Mouse (Mus musculus) hindbrain, postnatal 0 days (tissue): ENCODE data around the gene Hspa1b. TPM values are rescaled to one million over a fixed set of nuclear protein-coding genes. Genes with fewer than 3 reads are reported as not detected.
"Not testable (repeated sequence)": the region's sequence is repeated elsewhere in the genome, so short reads cannot be mapped to it uniquely, and the experiment has no call there.

Source experiments
- ATAC-seq: fragments of 200-750 bp; cut with Nextera tagmentation; 2 replicates; pipeline ENCODE4 v1.8.0; 2017; ENCODE audit warnings: mild to moderate bottlenecking, moderate TSS enrichment, moderate library complexity
- DNase-seq: peaks from one replicate; pipeline ENCODE4 v3.0.0-alpha.2; 2015; ENCODE audit warnings: low spot score
- H3K27ac ChIP-seq: fragments of 300-500 bp; sonication (generic); 2 replicates; pipeline ENCODE4 v1.5.1; 2014; ENCODE audit warnings: mild to moderate bottlenecking
- H3K27me3 ChIP-seq: fragments of 300-500 bp; sonication (generic); 2 replicates; pipeline ENCODE4 v1.6.1; 2014; ENCODE audit warnings: low read length, mixed read lengths; ENCODE audit not compliant: insufficient read depth
- H3K36me3 ChIP-seq: fragments of 300-500 bp; sonication (generic); 2 replicates; pipeline ENCODE4 v1.6.1; 2014; ENCODE audit warnings: low read length, mixed read lengths; ENCODE audit not compliant: insufficient read depth
- H3K4me1 ChIP-seq: fragments of 300-500 bp; sonication (generic); 2 replicates; pipeline ENCODE4 v1.6.1; 2014; ENCODE audit warnings: antibody characterized with exemption, low read length, mixed read lengths; ENCODE audit not compliant: insufficient read depth
- H3K4me2 ChIP-seq: fragments of 300-500 bp; sonication (generic); 2 replicates; pipeline ENCODE4 v1.6.1; 2014; ENCODE audit warnings: low read depth, mild to moderate bottlenecking, low read length, moderate library complexity, mixed read lengths
- H3K4me3 ChIP-seq: fragments of 300-500 bp; sonication (generic); 2 replicates; pipeline ENCODE4 v1.5.1; 2014; ENCODE audit warnings: low read length
- H3K9ac ChIP-seq: fragments of 300-500 bp; sonication (generic); replicated peaks from 2 replicates; pipeline ENCODE4 v1.6.1; 2014; ENCODE audit warnings: mild to moderate bottlenecking, low read length, moderate library complexity, mixed read lengths
- H3K9me3 ChIP-seq: fragments of 300-500 bp; sonication (generic); 2 replicates; pipeline ENCODE4 v1.6.1; 2016; ENCODE audit warnings: low read length, mixed read lengths
- CTCF ChIP-seq: IDR thresholded peaks from 2 replicates; pipeline ENCODE4 v1.5.1; 2016; ENCODE audit warnings: antibody characterized with exemption, control low read depth, low read depth
- WGBS: fragments of 180-500 bp; shearing (Covaris S2); extraction: QIAGEN DNeasy Blood & Tissue Kit; methylation state at CpG from one replicate; pipeline ENCODE4 v1.1.7; 2014; 5-methylcytosine and 5-hydroxymethylcytosine counted together
- polyA plus RNA-seq: library from polyadenylated mRNA; unstranded; fragments of >200 nt; fragmentation: Nextera tagmentation; extraction: Ambion mirVana; gene quantifications from 2 replicates; pipeline ENCODE4 v1.2.1, GENCODE M21; 2015
- total RNA-seq: library from RNA; depleted of rRNA; stranded (reverse); fragments of >200 nt; gene quantifications from 2 replicates; pipeline ENCODE4 v1.2.3, GENCODE M21; 2014

The Hspa1b gene
- total and polyA plus RNA-seq, 2 experiments from 2014 or later: 0.51 to 15.2 TPM

DNA sequence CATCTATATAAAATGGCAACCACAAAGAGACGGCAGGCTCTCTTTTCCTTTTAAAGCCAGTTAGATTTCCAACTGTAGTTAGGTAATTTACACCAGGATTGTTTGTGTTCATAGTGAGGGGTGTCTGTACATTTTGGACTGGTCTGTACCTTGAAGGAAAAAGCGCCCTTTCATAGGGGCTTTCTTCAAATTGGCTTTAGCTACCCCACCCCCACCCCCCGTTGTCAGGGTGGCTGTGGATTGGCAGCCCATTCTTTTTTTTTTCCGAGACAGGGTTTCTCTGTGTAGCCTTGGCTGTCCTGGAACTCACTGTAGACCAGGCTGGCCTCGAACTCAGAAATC lies 38.1 kb upstream of the Hspa1b start:
- 78% methylated on average over 5 of the region's 5 CpGs for WGBS
- H3K36me3 ChIP-seq: no peaks in the 10 kb centered on the region
- H3K4me3 ChIP-seq: no peak overlapping the region
- no peak overlapping the region for H3K27ac ChIP-seq
- H3K27me3 ChIP-seq: no peaks in the 10 kb centered on the region
- H3K9me3 ChIP-seq: no peaks in the 10 kb centered on the region
- no peak for ATAC-seq
- H3K4me2 ChIP-seq: no peak overlapping the region
- TF ChIP-seq CTCF: no peak
- H3K4me1 ChIP-seq: no peaks in the 10 kb centered on the region
- no peak for DNase-seq
- H3K9ac ChIP-seq: no peak overlapping the region

DNA sequence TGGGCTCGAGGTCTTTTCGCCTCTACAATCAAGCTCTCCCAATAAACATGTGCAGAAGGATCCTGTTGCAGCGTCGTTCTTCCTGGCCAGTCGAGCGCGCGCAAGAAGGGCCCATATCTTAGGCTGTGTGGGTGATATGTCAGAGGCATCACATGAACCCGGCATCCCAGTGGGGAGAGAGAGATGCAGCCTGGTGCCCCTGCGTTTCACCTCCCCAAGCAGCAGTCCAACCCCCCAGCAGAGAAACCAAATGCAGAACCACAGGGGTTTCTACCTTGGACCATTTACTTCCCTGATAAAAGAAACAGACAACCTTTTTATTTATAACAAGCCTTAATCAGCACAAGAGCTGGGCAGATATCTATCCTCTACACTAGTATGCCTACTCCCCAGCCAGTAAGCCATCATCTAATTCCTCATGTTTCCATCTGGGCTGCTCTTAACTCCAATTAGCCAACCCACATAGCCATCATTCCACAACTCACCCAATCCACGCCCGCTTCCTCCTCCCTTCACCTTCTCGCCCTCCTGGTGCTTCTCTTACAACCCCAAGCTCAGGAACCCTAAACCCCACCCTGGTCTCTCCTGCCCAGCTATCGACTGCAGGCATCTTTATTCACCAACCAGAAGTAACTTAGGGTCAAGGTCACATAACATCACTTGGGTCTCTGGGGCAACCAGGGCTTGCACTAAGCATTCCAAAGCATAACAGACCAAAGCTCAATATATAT lies 37.5 kb upstream of the Hspa1b start:
- Histone ChIP-seq H3K4me1 (no peaks in the 10 kb centered on the region), H3K27me3 (no peaks in the 10 kb centered on the region), H3K36me3 (no peaks in the 10 kb centered on the region), H3K4me2 (no peak overlapping the region), H3K9ac (no peak overlapping the region), H3K27ac (no peak overlapping the region), H3K4me3 (no peak overlapping the region), H3K9me3 (no peaks in the 10 kb centered on the region)
- 83% methylated on average over 12 of the region's 14 CpGs for WGBS
- TF ChIP-seq CTCF: no peak
- ATAC-seq (no peak), DNase-seq (no peak)

DNA sequence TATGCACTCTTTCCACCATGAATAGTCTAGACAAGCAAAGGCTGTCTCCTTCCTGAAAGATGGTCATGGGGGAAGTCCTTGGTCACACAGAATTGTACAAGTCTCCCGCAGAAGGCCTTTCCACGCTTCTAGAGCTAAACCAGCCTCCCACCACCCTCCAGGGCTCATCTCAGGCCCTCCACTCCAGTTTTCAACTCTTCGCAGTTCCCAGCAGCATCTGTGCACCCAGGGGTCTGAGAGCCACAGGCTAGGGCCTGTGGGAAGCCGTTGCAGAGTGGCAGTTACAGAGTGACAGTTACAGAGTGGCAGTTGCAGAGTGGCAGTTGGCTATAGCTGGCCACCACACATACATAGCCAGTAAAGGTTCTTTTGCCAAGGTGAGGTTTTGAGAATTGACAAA lies 36.9 kb upstream of the Hspa1b start:
- not testable (repeated sequence) for H3K27ac ChIP-seq, DNase-seq, H3K27me3 ChIP-seq, H3K4me2 ChIP-seq, H3K9ac ChIP-seq, H3K4me1 ChIP-seq, H3K9me3 ChIP-seq, ATAC-seq, H3K4me3 ChIP-seq, H3K36me3 ChIP-seq
- WGBS: 96% methylated on average over 4 of the region's 4 CpGs

DNA sequence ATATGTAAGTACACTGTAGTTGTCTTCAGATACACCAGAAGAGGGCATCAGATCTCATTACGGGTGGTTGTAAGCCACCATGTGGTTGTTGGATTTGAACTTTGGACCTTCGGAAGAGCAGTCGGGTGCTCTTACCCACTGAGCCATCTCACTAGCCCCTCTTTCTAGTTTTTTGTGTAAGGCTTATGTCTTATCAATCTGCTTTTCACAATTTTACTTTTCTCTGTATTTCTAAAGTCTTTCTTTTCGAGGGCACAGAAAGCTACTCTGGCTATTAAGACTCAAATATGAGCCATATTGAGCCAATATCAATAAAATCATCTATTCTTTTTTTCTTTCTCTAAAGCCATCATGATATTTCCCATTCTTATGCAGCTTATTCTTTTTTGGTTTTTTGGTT lies 36.2 kb upstream of the Hspa1b start:
- not testable (repeated sequence) for H3K27me3 ChIP-seq, H3K9me3 ChIP-seq, H3K4me2 ChIP-seq, H3K36me3 ChIP-seq, ATAC-seq, DNase-seq, H3K4me3 ChIP-seq, H3K27ac ChIP-seq, H3K9ac ChIP-seq, H3K4me1 ChIP-seq
- WGBS: 90% methylated on average over 4 of the region's 4 CpGs

DNA sequence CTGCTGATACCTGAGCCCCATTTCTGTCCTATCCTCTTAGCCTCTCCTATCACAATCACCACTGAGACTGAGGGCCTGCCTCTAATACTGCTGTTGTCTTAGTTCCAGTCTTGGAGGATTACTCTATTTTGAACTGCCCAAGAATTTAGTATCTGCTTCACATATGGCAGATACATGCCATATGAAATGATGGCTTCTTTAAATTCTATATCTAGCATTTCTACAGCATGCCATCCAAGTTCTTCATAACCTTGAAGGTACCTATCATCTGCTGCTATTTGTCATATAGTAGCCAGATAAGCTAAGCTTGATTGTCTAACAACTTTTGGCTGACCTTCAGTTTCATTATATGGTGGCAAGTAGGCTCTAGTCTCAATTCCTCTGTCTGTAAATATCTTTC lies 35.7 kb upstream of the Hspa1b start:
- DNase-seq (no peak), ATAC-seq (no peak)
- no peaks in the 10 kb centered on the region for H3K4me1 ChIP-seq
- H3K9ac ChIP-seq: no peak overlapping the region
- no peaks in the 10 kb centered on the region for H3K9me3 ChIP-seq
- H3K27ac ChIP-seq: no peak overlapping the region
- H3K27me3 ChIP-seq: no peaks in the 10 kb centered on the region
- no peak overlapping the region for H3K4me2 ChIP-seq
- H3K36me3 ChIP-seq: 0 out of 2 replicates have a peak, but pooled peaks cover 3% of the 10 kb centered on the region
- no peak for TF ChIP-seq CTCF
- H3K4me3 ChIP-seq: no peak overlapping the region

DNA sequence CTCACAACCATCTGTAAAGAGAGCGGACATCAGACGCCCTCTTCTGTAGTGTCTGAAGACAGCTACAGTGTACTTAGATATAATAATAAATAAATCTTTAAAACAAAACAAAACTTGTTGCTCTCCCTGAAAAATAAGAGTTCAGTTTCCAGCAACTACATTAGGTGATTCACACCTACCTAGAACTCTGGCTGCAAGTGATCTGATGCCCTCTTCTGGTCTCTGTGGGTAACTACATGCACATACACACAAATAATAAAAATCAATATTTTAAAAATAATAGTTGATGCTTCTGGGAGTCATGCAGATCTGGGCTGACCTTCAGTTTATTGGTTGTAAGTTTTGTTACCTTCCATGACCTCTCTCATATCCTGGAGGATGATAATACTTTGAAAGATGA lies 25.2 kb upstream of the Hspa1b start:
- Histone ChIP-seq H3K27ac (no peak overlapping the region), H3K9ac (no peak overlapping the region), H3K4me2 (no peak overlapping the region), H3K4me3 (no peak overlapping the region), H3K36me3 (peaks cover 16% of the 10 kb centered on the region; the same call in 1 of the 2 replicates), H3K9me3 (no peaks in the 10 kb centered on the region), H3K27me3 (no peaks in the 10 kb centered on the region), H3K4me1 (peaks cover 7% of the 10 kb centered on the region)
- 71% methylated on average over 2 of the region's 2 CpGs for WGBS
- DNase-seq (peak; percentile 56), ATAC-seq (no peak)
- peak; percentile 75 for TF ChIP-seq CTCF

DNA sequence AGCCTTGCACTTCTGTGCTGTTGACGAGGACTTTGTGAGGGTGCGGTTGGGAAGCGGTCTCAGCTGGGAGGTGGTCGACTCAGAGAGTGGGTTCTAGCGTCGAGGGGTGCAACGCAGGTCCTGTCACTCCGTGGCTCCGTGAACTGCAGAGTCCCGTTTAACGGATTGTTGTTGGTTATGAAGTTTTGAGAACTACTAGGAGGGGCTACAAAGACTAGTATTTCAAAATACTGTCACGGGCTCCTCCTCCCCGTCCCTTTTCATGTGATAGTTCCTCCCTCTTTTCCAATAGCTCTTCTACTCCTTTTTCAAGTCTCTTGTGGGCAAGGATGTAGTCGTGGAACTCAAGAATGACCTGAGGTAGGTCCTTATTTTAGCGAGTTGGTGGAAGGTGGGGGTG lies 23.3 kb upstream of the Hspa1b start:
- WGBS: under 1% methylated on average over 15 of the region's 15 CpGs
- Histone ChIP-seq H3K4me3 (peak overlapping the region; percentile 79), H3K9me3 (no peaks in the 10 kb centered on the region), H3K4me1 (peaks cover 7% of the 10 kb centered on the region), H3K4me2 (peak overlapping the region; percentile 78), H3K27ac (peak overlapping the region; percentile 94; the same call in 1 of the 2 replicates), H3K27me3 (no peaks in the 10 kb centered on the region), H3K9ac (peak overlapping the region; percentile 79), H3K36me3 (peaks cover 16% of the 10 kb centered on the region; the same call in 1 of the 2 replicates)
- ATAC-seq (no peak), DNase-seq (no peak)
- no peak for TF ChIP-seq CTCF
